Mouse (Mus musculus): ENCODE data around the gene Rhbdl1.

DNA sequence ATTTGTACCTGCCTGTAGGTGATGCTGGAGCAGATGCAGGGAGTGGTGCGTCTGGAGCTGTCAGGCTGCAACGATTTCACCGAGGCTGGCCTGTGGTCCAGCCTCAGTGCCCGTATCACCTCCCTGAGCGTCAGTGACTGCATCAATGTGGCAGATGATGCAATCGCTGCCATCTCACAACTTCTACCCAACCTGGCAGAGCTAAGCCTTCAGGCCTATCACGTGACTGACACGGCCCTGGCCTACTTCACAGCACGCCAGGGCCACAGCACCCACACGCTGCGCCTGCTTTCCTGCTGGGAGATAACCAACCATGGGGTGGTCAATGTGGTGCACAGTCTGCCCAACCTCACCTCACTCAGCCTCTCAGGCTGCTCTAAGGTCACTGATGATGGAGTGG is 19.4 kb downstream of the Rhbdl1 start:
- TF ChIP-seq POLR2A (IDR thresholded peaks at IDR 0.05; ENCODE audit: insufficient read length, low read depth) = no peak
- TF ChIP-seq USF1 (IDR thresholded peaks at IDR 0.05; ENCODE audit: low read depth) = no peak
- TF ChIP-seq TCF12 (IDR thresholded peaks at IDR 0.05; ENCODE audit: insufficient read depth, poor library complexity, severe bottlenecking) = no peak
- TF ChIP-seq CEBPB (IDR thresholded peaks at IDR 0.05; ENCODE audit: insufficient read depth, poor library complexity, severe bottlenecking) = no peak
- no peak for TF ChIP-seq MYOG (IDR thresholded peaks at IDR 0.05; ENCODE audit: control insufficient read depth in 1 of 3, insufficient read depth in 1 of 3, insufficient read length in 2 of 3, low read depth in 2 of 3)
- no peak for TF ChIP-seq TCF3 (IDR thresholded peaks at IDR 0.05; ENCODE audit: insufficient read length, low read depth)
- no peak for TF ChIP-seq MAX (IDR thresholded peaks at IDR 0.05; ENCODE audit: low read depth)
- no peak for TF ChIP-seq E2F4 (IDR thresholded peaks at IDR 0.05; ENCODE audit: insufficient read depth)
- no peak for TF ChIP-seq POLR2AphosphoS2 (IDR thresholded peaks at IDR 0.05; ENCODE audit: insufficient read length, low read depth)
- TF ChIP-seq MYOD1 (IDR thresholded peaks at IDR 0.05; ENCODE audit: control insufficient read depth in 1 of 3, insufficient read length in 2 of 3, low read depth in 2 of 3) = no peak
